Mouse (Mus musculus) cerebellum, adult 2 months (tissue): ENCODE results near the gene Hp1bp3.

Source experiments
- CTCF ChIP-seq: fragments of 200-500 bp; IDR thresholded peaks from 2 replicates; pipeline ENCODE4 v1.5.1; 2011; ENCODE audit warnings: low read depth, mild to moderate bottlenecking, control low read depth, low read length, moderate library complexity, borderline replicate concordance; ENCODE audit not compliant: insufficient read depth
- POLR2A ChIP-seq: fragments of 200-500 bp; IDR thresholded peaks from 2 replicates; pipeline ENCODE4 v1.6.1; 2011; ENCODE audit warnings: low read length, control low read depth, borderline replicate concordance; ENCODE audit not compliant: insufficient read depth

- TF ChIP-seq CTCF (no peak), POLR2A (no peak)
These were observed 77.3 kb downstream of the Hp1bp3 start for GRCm38 (mm10) chr4:138293261-138293948.
